Mouse (Mus musculus): ENCODE measurements around the gene Fgf12.

DNA sequence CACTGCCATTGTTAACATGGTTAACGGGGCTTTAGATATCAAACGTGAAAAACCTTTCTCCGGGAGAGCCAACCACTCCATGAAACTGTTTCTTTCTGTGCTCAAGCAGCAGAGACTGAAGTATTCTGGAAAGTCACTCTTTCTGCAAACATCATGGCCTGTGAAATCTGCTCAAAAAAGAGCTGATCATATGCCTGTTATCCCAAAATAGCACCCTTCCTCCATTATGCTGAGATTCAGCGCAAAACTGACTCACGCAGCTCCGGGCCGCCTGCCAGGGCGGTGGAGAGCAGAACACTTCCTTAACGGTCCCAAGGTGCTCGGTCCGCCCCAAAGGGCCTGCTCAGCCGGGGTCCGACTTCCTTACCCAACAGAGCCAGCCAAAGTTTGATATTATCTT lies 156.8 kb downstream of the Fgf12 start:
- no peak for TF ChIP-seq POLR2A (IDR thresholded peaks at IDR 0.05; ENCODE audit: extremely low read depth, insufficient read depth, low read length)
- TF ChIP-seq CTCF (IDR thresholded peaks at IDR 0.05; ENCODE audit: low read depth, low read length): no peak
